Mouse (Mus musculus) embryonic fibroblast, embryonic 13.5 days (primary cell): ENCODE measurements around the gene Nfib.

Source experiments
- CTCF ChIP-seq: IDR thresholded peaks from 2 replicates; pipeline ENCODE4 v1.5.1; 2011; ENCODE audit warnings: mild to moderate bottlenecking, control low read depth, low read length, moderate library complexity, borderline replicate concordance; ENCODE audit not compliant: insufficient read depth
- POLR2A ChIP-seq: IDR thresholded peaks from 2 replicates; pipeline ENCODE4 v1.6.1; 2011; ENCODE audit warnings: low read depth, mild to moderate bottlenecking, control low read depth, low read length, moderate library complexity

DNA sequence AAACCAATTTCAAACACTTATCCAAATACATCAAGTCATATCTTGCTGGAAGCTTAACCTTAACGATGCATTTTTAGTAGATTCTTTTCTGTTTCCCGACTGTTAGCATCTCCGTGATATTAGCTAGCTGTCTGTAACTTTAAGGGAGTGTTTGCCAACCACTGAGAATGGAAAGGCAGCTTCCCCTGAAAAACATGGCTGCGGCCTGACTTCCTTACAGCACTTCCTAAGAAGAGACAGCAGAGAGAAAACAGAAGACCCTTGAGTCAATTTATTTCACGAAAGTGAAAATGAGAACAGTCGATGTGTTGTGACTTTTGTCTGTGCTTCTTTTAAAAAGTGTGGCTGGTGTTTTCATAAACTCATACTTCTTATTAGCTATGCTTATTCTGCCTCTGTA, 222.3 kb downstream of the Nfib start:
- TF ChIP-seq POLR2A (no peak), CTCF (no peak)
